Mouse (Mus musculus) embryonic facial prominence, embryonic 14.5 days (tissue): ENCODE data around the gene Tom1l2. TPM values are rescaled to one million over a fixed set of nuclear protein-coding genes. Genes with fewer than 3 reads are reported as not detected.

ENCODE experiments used
- ATAC-seq: fragments of 200-750 bp; cut with Nextera tagmentation; 2 replicates; pipeline ENCODE4 v1.8.0; 2017; ENCODE audit warnings: low read depth, moderate number of reproducible peaks, moderate TSS enrichment
- DNase-seq: peaks from one replicate; pipeline ENCODE4 v3.0.0-alpha.2; 2015; ENCODE audit warnings: low spot score
- H3K27ac ChIP-seq: fragments of 300-500 bp; sonication (generic); replicated peaks from 2 replicates; pipeline ENCODE4 v1.5.1; 2014; ENCODE audit warnings: low read depth, mild to moderate bottlenecking, low read length, moderate library complexity
- H3K27me3 ChIP-seq: fragments of 300-500 bp; sonication (generic); replicated peaks from 2 replicates; pipeline ENCODE4 v1.6.1; 2014; ENCODE audit warnings: low read length; ENCODE audit not compliant: control insufficient read depth, insufficient read depth
- H3K36me3 ChIP-seq: fragments of 300-500 bp; sonication (generic); 2 replicates; pipeline ENCODE4 v1.6.1; 2014; ENCODE audit warnings: low read length, mixed read lengths; ENCODE audit not compliant: control insufficient read depth, insufficient read depth
- H3K4me1 ChIP-seq: fragments of 300-500 bp; sonication (generic); 2 replicates; pipeline ENCODE4 v1.6.1; 2014; ENCODE audit warnings: antibody characterized with exemption, low read length; ENCODE audit not compliant: control insufficient read depth, insufficient read depth
- H3K4me2 ChIP-seq: fragments of 300-500 bp; sonication (generic); 2 replicates; pipeline ENCODE4 v1.6.1; 2014; ENCODE audit warnings: low read depth, mild to moderate bottlenecking, low read length, moderate library complexity, mixed read lengths
- H3K4me3 ChIP-seq: fragments of 300-500 bp; sonication (generic); 2 replicates; pipeline ENCODE4 v1.5.1; 2014; ENCODE audit warnings: low read depth, mild to moderate bottlenecking, low read length
- H3K9ac ChIP-seq: fragments of 300-500 bp; sonication (generic); 2 replicates; pipeline ENCODE4 v1.6.1; 2014; ENCODE audit warnings: low read depth, mild to moderate bottlenecking, low read length, moderate library complexity, mixed read lengths
- H3K9me3 ChIP-seq: fragments of 300-500 bp; sonication (generic); 2 replicates; pipeline ENCODE4 v1.6.1; 2016; ENCODE audit warnings: low read length; ENCODE audit not compliant: control insufficient read depth
- WGBS: fragments of 180-500 bp; shearing (Covaris S2); extraction: QIAGEN DNeasy Blood & Tissue Kit; methylation state at CpG from one replicate; pipeline ENCODE4 v1.1.7; 2014; 5-methylcytosine and 5-hydroxymethylcytosine counted together
- polyA plus RNA-seq: library from polyadenylated mRNA; unstranded; fragments of >200 nt; fragmentation: Nextera tagmentation; extraction: Ambion mirVana; gene quantifications from 2 replicates; pipeline ENCODE4 v1.2.1, GENCODE M21; 2014

Tom1l2 gene
- polyA plus RNA-seq, 1 experiment from 2014 or later = 23.4 TPM

DNA sequence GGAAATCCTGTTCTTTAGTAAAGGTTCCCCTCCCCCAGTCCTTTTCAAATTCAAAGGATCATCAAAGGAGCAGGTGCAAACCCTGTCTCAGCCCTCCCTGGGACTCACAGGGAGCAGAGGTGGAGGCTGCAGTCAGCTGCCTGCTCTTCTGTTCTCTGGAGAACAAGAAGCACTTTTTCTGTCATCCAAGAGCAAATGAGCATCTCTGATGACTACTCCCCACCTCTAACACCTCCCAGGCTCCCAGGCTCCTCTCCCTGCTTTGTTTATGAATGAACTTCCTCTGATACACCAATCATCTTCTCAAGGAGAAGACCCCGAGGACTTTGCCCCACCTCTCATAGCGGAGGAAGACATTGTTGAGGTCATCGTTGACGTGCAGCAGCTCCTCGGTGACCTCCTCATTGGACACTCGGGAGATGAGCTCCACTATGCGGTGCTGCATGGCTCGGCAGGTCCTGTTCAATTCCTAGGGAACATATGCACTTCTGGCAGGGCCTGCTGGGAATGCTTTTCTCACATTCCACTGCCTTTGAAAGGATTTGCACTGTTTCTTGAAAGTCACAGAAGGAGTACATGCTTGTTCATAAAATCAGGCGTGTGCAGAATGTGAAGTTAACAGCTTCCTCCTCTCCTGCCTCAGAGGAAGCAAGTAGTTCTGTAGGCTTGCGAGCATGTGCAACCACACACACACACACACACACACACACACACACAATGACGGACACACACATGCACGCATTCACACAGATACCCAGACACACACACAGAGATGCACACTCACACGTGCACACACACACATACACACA lies 103.9 kb downstream of the Tom1l2 start:
- WGBS = 45% methylated on average over 13 of the region's 13 CpGs
- Histone ChIP-seq H3K27ac (no peak overlapping the region), H3K9me3 (no peaks in the 10 kb centered on the region), H3K4me1 (peaks cover 5% of the 10 kb centered on the region; the same call in 1 of the 2 replicates), H3K4me2 (no peak overlapping the region), H3K36me3 (peaks cover 25% of the 10 kb centered on the region; the same call in 1 of the 2 replicates), H3K4me3 (no peak overlapping the region), H3K27me3 (no peaks in the 10 kb centered on the region), H3K9ac (0 out of 2 replicates have a peak overlapping the region, but pooled peaks have one; percentile 16)
- peak; percentile 44 for DNase-seq
- peak; percentile 51; the same call in 1 of the 2 replicates for ATAC-seq

DNA sequence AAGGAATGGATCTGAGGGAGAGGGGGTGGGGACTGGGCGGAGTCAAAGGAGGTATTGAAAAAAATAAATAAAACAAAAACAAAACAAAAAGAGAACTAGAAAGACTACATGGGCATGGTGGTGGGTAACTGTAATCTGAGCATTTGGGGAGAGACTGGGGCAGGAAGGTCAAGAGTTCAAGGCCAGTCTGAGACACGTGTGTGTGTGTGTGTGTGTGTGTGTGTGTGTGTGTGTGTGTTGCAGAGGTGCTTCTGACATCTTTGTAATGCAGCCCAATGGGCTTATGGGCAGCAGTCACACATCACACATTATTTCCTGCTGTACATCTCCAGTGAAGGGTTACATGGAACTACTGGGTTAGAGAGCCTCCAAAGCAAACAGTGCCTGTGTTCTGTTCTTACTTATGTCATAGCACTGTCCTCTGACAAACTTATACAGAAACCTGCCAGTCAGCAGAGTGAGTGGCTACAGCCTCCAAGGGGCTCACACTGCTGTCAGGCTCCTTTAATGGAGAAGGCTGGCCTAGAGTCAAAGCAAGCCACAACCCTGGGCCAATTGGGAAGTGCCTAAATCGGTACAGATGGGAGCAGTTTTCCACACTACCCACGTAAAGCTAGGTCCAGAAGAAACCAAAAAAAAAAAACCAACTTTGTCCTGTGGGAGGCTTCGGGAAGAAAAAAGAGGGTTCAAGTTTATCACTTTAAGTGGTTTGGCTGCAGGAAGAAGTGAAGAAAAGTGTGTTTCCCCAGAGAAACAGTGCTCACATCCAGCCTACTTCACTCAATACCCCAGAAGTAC lies 104.8 kb downstream of the Tom1l2 start:
- Histone ChIP-seq H3K9me3 (no peaks in the 10 kb centered on the region), H3K4me2 (no peak overlapping the region), H3K27ac (no peak overlapping the region), H3K27me3 (no peaks in the 10 kb centered on the region), H3K4me1 (peaks cover 5% of the 10 kb centered on the region; the same call in 1 of the 2 replicates), H3K9ac (no peak overlapping the region), H3K36me3 (peaks cover 21% of the 10 kb centered on the region; the same call in 1 of the 2 replicates), H3K4me3 (no peak overlapping the region)
- DNase-seq (peak; percentile 34), ATAC-seq (no peak)
- 35% methylated on average over 5 of the region's 5 CpGs for WGBS

DNA sequence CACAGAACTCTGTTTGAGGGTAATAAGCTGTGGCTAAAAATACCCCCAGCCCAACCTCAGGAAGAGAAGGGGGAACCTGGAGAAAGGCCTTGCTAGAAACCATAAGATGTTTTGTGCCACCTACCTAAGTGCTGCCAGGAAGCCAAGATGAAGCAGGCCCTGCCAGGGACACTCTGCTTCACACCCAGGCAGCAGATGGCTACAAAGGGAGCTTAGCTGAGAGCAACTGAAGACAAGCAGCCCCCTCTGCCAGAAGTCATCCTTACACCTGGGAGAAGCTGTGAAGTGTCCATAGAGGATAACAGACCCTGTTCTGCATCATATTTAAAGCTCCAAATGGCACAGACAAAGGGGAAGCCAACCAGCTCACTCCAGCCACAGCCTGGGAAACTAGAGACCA lies 106.6 kb downstream of the Tom1l2 start:
- H3K4me2 ChIP-seq = no peak overlapping the region
- H3K9ac ChIP-seq = no peak overlapping the region
- DNase-seq (no peak), ATAC-seq (no peak)
- no peaks in the 10 kb centered on the region for H3K27me3 ChIP-seq
- H3K9me3 ChIP-seq = no peaks in the 10 kb centered on the region
- peaks cover 31% of the 10 kb centered on the region for H3K36me3 ChIP-seq
- H3K4me3 ChIP-seq = no peak overlapping the region
- no peak overlapping the region for H3K27ac ChIP-seq
- H3K4me1 ChIP-seq = peaks cover 5% of the 10 kb centered on the region; the same call in 1 of the 2 replicates

GRCm38 (mm10) chr11:60244503-60245143 lies 108.1 kb downstream of the Tom1l2 start:
- no peaks in the 10 kb centered on the region for H3K27me3 ChIP-seq
- H3K27ac ChIP-seq = no peak overlapping the region
- no peak for DNase-seq
- no peak overlapping the region for H3K4me3 ChIP-seq
- H3K9ac ChIP-seq = no peak overlapping the region
- H3K4me2 ChIP-seq = no peak overlapping the region
- H3K9me3 ChIP-seq = no peaks in the 10 kb centered on the region
- no peak for ATAC-seq
- H3K36me3 ChIP-seq = peaks cover 35% of the 10 kb centered on the region
- WGBS = 70% methylated on average over 11 of the region's 11 CpGs
- peaks cover 5% of the 10 kb centered on the region; the same call in 1 of the 2 replicates for H3K4me1 ChIP-seq

- Histone ChIP-seq H3K4me2 (no peak overlapping the region), H3K27me3 (no peaks in the 10 kb centered on the region), H3K36me3 (peaks cover 38% of the 10 kb centered on the region), H3K4me3 (no peak overlapping the region), H3K27ac (no peak overlapping the region), H3K4me1 (no peaks in the 10 kb centered on the region), H3K9me3 (no peaks in the 10 kb centered on the region), H3K9ac (no peak overlapping the region)
- DNase-seq (no peak), ATAC-seq (no peak)
- WGBS = 86% methylated on average over 4 of the region's 4 CpGs
Observed at GRCm38 (mm10) chr11:60240509-60240908, 112.2 kb downstream of the Tom1l2 start.

DNA sequence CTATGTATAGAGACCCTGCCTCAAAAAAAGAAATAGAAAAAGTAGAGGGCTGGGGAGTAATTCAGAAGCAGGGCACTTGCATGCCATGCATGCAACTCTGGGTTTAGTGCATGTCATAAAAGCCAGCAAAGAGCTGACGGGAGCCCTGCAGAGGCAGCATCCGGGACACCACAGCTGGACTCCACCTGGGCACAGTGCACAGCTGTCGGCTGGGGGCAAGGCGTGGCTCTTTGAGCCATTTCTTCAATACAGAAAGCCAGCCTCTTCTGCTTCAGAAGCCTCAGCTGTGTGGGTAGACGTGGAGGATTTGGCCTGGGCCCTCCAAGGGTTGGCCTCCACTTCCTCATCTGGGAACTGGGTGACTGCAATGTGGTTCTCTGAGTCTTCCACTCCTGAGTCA lies 117.4 kb downstream of the Tom1l2 start:
- Histone ChIP-seq H3K27me3 (no peaks in the 10 kb centered on the region), H3K4me3 (no peak overlapping the region), H3K4me2 (no peak overlapping the region), H3K27ac (no peak overlapping the region), H3K4me1 (no peaks in the 10 kb centered on the region), H3K9me3 (no peaks in the 10 kb centered on the region), H3K9ac (no peak overlapping the region), H3K36me3 (peaks cover 11% of the 10 kb centered on the region)
- DNase-seq (no peak), ATAC-seq (no peak)
- 71% methylated on average over 5 of the region's 5 CpGs for WGBS

- H3K4me1 ChIP-seq = no peaks in the 10 kb centered on the region
- no peak overlapping the region for H3K27ac ChIP-seq
- H3K36me3 ChIP-seq = peaks cover 9% of the 10 kb centered on the region; the same call in 1 of the 2 replicates
- H3K27me3 ChIP-seq = no peaks in the 10 kb centered on the region
- DNase-seq (no peak), ATAC-seq (no peak)
- H3K9ac ChIP-seq = no peak overlapping the region
- no peaks in the 10 kb centered on the region for H3K9me3 ChIP-seq
- H3K4me3 ChIP-seq = no peak overlapping the region
- 72% methylated on average over 8 of the region's 8 CpGs for WGBS
- H3K4me2 ChIP-seq = no peak overlapping the region
Observed at GRCm38 (mm10) chr11:60233235-60233634, 119.5 kb downstream of the Tom1l2 start.

DNA sequence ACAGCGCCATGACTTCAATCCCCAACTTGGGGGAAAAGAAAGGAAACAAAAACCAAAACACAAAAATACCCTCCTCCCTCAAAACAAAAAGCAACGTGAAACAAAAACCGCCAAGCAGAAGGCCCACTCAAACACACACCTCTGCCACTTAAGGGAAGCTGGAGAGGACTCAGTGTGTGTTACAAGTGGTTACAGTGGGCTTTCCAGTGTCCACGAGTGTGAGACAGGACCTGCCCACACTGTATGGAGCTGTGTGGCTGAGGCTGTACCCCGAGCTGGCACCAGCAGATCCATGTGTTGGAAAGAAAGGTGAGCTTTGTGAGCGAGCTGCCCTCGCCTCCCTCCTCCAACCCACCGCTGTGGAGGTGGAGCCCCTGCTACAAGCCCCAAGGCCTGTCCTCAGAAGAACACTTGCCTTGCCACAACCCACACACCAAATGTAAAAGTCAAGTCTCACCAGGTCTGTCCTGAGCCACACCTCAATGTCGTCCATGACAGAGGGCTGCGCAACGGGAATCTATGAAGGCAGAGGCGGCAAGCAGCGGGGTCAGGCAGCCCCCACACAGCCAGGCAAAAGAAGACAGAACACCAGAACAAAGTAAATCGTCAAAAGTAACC lies 120.2 kb downstream of the Tom1l2 start:
- Histone ChIP-seq H3K27me3 (no peaks in the 10 kb centered on the region), H3K4me1 (no peaks in the 10 kb centered on the region), H3K4me2 (no peak overlapping the region), H3K27ac (peak overlapping the region; percentile 28; the same call in 1 of the 2 replicates), H3K4me3 (no peak overlapping the region), H3K9me3 (no peaks in the 10 kb centered on the region), H3K36me3 (peaks cover 9% of the 10 kb centered on the region; the same call in 1 of the 2 replicates), H3K9ac (0 out of 2 replicates have a peak overlapping the region, but pooled peaks have one; percentile 19)
- ATAC-seq (no peak), DNase-seq (no peak)
- WGBS = 70% methylated on average over 14 of the region's 14 CpGs
